Mouse (Mus musculus): ENCODE data around the gene Ssh2. TPM values are rescaled to one million over a fixed set of nuclear protein-coding genes. Genes with fewer than 3 reads are reported as not detected.

The Ssh2 gene
- polyA plus RNA-seq, 1 experiment from 2014 or later: 14.3 TPM

DNA sequence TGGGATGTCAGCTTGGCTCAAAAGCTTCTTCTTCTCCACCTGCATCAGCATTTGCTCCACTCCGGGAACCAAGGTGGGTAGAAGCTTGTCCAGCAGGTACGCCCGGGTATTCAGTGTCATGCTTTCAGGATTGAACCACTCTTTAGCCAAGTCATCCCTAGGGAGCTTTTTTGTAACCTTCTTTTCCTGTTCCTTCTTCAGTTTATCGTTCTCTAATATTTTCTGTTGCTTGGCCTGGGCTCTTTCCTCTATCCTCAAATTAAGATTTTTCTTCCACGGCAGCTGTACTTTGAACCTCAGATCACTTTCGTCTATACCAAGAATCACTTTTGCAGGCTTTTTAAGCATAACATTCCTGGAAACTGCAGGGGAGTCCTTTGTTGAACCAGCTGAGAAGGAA lies 27.2 kb upstream of the Ssh2 start, which contains the start of gene Efcab5:
Gene Efcab5, minus strand, starts transcription at position 101 of the 400 bp plus-strand sequence.
- DNase-seq (ENCODE audit: low spot score) (no peak), ATAC-seq (ENCODE audit: insufficient read depth, low FRiP score, low TSS enrichment) (no peak)
- H3K27ac ChIP-seq (ENCODE audit: low read depth, low read length): no peak within 1 kb of the TSS
- no peak within 1 kb of the TSS for H3K9ac ChIP-seq (ENCODE audit: low read length)
- no peak within 1 kb of the TSS for H3K4me2 ChIP-seq (ENCODE audit: low read depth)
- H3K9me3 ChIP-seq (ENCODE audit: control insufficient read depth, low read length): no peaks in the 10 kb centered on the region
- no peaks in the 10 kb centered on the region for H3K27me3 ChIP-seq (ENCODE audit: control insufficient read depth, insufficient read depth, low read length)
- no peaks in the 10 kb centered on the region for H3K36me3 ChIP-seq (ENCODE audit: control insufficient read depth, insufficient read depth, low read length)
- WGBS: 88% methylated on average over 6 of the region's 6 CpGs
- H3K4me1 ChIP-seq (ENCODE audit: control insufficient read depth, insufficient read depth, low read length): no peaks in the 10 kb centered on the region
- no peak within 1 kb of the TSS for H3K4me3 ChIP-seq (ENCODE audit: low read depth, low read length)

DNA sequence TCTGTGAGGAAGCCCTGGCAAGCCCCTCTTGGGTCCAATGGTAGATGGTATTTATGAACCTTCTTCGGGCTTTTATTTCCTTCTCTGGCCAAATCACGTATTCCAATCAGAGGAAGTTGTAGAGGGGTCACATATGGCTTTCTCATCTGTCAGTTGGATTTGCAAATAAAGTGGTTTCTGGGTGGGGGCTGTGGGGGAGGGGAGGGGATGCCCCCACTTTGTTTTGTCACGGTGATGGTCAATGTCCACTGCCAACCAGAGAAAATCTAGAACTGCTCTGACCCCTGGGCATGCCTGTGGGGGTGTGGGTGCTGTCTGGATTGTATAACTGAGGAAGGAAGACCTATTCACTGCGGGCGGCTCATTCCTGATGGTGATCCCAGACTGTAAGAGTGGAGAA lies 22.7 kb upstream of the Ssh2 start:
- Histone ChIP-seq H3K36me3 (ENCODE audit: control insufficient read depth, insufficient read depth, low read length) (no peaks in the 10 kb centered on the region), H3K27ac (ENCODE audit: low read depth, low read length) (no peak overlapping the region), H3K27me3 (ENCODE audit: control insufficient read depth, insufficient read depth, low read length) (no peaks in the 10 kb centered on the region), H3K9me3 (ENCODE audit: control insufficient read depth, low read length) (no peaks in the 10 kb centered on the region), H3K4me1 (ENCODE audit: control insufficient read depth, insufficient read depth, low read length) (no peaks in the 10 kb centered on the region), H3K4me3 (ENCODE audit: low read depth, low read length) (no peak overlapping the region), H3K9ac (ENCODE audit: low read length) (no peak overlapping the region), H3K4me2 (ENCODE audit: low read depth) (no peak overlapping the region)
- DNase-seq (ENCODE audit: low spot score): no peak
- 45% methylated on average over 5 of the region's 5 CpGs for WGBS
- ATAC-seq (ENCODE audit: insufficient read depth, low FRiP score, low TSS enrichment): no peak

GRCm38 (mm10) chr11:77193941-77194553 lies 22.0 kb upstream of the Ssh2 start:
- no peak for DNase-seq (ENCODE audit: low spot score)

DNA sequence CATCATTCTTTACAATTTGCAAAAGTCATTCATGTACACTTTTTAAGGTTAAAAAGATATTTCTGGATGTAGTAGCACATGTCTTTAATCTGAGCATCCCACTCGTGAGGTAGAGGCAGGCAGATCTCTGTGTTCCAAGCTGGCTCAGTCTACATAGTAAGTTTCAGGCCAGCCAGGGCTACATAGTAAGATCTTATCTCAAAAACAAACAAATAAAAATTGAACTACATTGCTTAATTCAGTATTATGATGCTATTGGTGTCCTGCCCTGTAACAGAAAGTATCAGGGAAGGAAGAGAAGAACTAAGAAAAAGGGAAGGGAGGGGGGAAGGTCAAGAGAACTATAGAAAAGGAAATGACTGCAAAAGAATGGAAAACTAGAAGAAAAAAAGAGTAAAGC lies 21.3 kb upstream of the Ssh2 start:
- Histone ChIP-seq H3K9me3 (ENCODE audit: control insufficient read depth, low read length) (no peaks in the 10 kb centered on the region), H3K27ac (ENCODE audit: low read depth, low read length) (no peak overlapping the region), H3K4me3 (ENCODE audit: low read depth, low read length) (no peak overlapping the region), H3K4me2 (ENCODE audit: low read depth) (no peak overlapping the region), H3K36me3 (ENCODE audit: control insufficient read depth, insufficient read depth, low read length) (no peaks in the 10 kb centered on the region), H3K4me1 (ENCODE audit: control insufficient read depth, insufficient read depth, low read length) (no peaks in the 10 kb centered on the region), H3K27me3 (ENCODE audit: control insufficient read depth, insufficient read depth, low read length) (no peaks in the 10 kb centered on the region), H3K9ac (ENCODE audit: low read length) (no peak overlapping the region)
- 79% methylated on average over 1 of the region's 1 CpGs for WGBS
- DNase-seq (ENCODE audit: low spot score) (no peak), ATAC-seq (ENCODE audit: insufficient read depth, low FRiP score, low TSS enrichment) (no peak)

More at GRCm38 (mm10) chr11:77193941-77194553, 22.0 kb upstream of the Ssh2 start:
- H3K4me3 ChIP-seq (ENCODE audit: low read depth, low read length): no peak overlapping the region
- H3K9me3 ChIP-seq (ENCODE audit: control insufficient read depth, low read length): no peaks in the 10 kb centered on the region
- H3K36me3 ChIP-seq (ENCODE audit: control insufficient read depth, insufficient read depth, low read length): no peaks in the 10 kb centered on the region
- no peaks in the 10 kb centered on the region for H3K27me3 ChIP-seq (ENCODE audit: control insufficient read depth, insufficient read depth, low read length)
- H3K4me1 ChIP-seq (ENCODE audit: control insufficient read depth, insufficient read depth, low read length): no peaks in the 10 kb centered on the region
- WGBS: 28% methylated on average over 6 of the region's 6 CpGs
- H3K4me2 ChIP-seq (ENCODE audit: low read depth): no peak overlapping the region
- H3K9ac ChIP-seq (ENCODE audit: low read length): no peak overlapping the region
- H3K27ac ChIP-seq (ENCODE audit: low read depth, low read length): no peak overlapping the region
- no peak for ATAC-seq (ENCODE audit: insufficient read depth, low FRiP score, low TSS enrichment)

GRCm38 (mm10) chr11:77195360-77196109 lies 20.6 kb upstream of the Ssh2 start:
- H3K4me2 ChIP-seq (ENCODE audit: low read depth): no peak overlapping the region
- no peak overlapping the region for H3K27ac ChIP-seq (ENCODE audit: low read depth, low read length)
- DNase-seq (ENCODE audit: low spot score) (no peak), ATAC-seq (ENCODE audit: insufficient read depth, low FRiP score, low TSS enrichment) (no peak)
- no peak overlapping the region for H3K9ac ChIP-seq (ENCODE audit: low read length)
- H3K9me3 ChIP-seq (ENCODE audit: control insufficient read depth, low read length): no peaks in the 10 kb centered on the region
- no peaks in the 10 kb centered on the region for H3K4me1 ChIP-seq (ENCODE audit: control insufficient read depth, insufficient read depth, low read length)
- H3K27me3 ChIP-seq (ENCODE audit: control insufficient read depth, insufficient read depth, low read length): no peaks in the 10 kb centered on the region
- 85% methylated on average over 11 of the region's 11 CpGs for WGBS
- H3K36me3 ChIP-seq (ENCODE audit: control insufficient read depth, insufficient read depth, low read length): no peaks in the 10 kb centered on the region
- H3K4me3 ChIP-seq (ENCODE audit: low read depth, low read length): no peak overlapping the region

GRCm38 (mm10) chr11:77196181-77197143 lies 19.6 kb upstream of the Ssh2 start:
- no peak overlapping the region for H3K27ac ChIP-seq (ENCODE audit: low read depth, low read length)
- H3K27me3 ChIP-seq (ENCODE audit: control insufficient read depth, insufficient read depth, low read length): no peaks in the 10 kb centered on the region
- no peaks in the 10 kb centered on the region for H3K4me1 ChIP-seq (ENCODE audit: control insufficient read depth, insufficient read depth, low read length)
- no peaks in the 10 kb centered on the region for H3K9me3 ChIP-seq (ENCODE audit: control insufficient read depth, low read length)
- H3K4me2 ChIP-seq (ENCODE audit: low read depth): no peak overlapping the region
- H3K9ac ChIP-seq (ENCODE audit: low read length): no peak overlapping the region
- ATAC-seq (ENCODE audit: insufficient read depth, low FRiP score, low TSS enrichment) (no peak), DNase-seq (ENCODE audit: low spot score) (no peak)
- 38% methylated on average over 4 of the region's 4 CpGs for WGBS
- H3K4me3 ChIP-seq (ENCODE audit: low read depth, low read length): no peak overlapping the region
- no peaks in the 10 kb centered on the region for H3K36me3 ChIP-seq (ENCODE audit: control insufficient read depth, insufficient read depth, low read length)

DNA sequence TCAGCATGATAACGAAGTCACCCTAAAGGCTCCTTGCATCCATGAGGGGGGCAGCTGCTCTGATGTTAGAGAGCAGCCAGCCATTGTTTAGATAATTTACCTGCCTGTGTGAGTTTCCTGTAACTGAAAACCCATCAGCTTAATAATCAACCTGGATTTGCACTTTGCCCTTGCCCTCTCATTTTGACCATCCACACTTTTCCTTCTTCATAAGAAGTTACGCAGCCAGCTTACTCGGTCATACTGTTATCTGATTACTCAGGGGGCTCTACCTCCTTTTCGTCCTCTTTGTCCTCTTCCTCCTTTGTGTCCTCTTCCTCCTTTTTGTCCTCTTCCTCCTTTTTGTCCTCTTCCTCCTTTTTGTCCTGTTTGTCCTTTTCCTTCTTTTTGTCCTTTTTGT lies 16.5 kb upstream of the Ssh2 start:
- Histone ChIP-seq H3K36me3 (ENCODE audit: control insufficient read depth, insufficient read depth, low read length) (no peaks in the 10 kb centered on the region), H3K27me3 (ENCODE audit: control insufficient read depth, insufficient read depth, low read length) (no peaks in the 10 kb centered on the region), H3K4me2 (ENCODE audit: low read depth) (no peak overlapping the region), H3K4me1 (ENCODE audit: control insufficient read depth, insufficient read depth, low read length) (no peaks in the 10 kb centered on the region), H3K4me3 (ENCODE audit: low read depth, low read length) (no peak overlapping the region), H3K9ac (ENCODE audit: low read length) (no peak overlapping the region), H3K27ac (ENCODE audit: low read depth, low read length) (no peak overlapping the region), H3K9me3 (ENCODE audit: control insufficient read depth, low read length) (no peaks in the 10 kb centered on the region)
- ATAC-seq (ENCODE audit: insufficient read depth, low FRiP score, low TSS enrichment) (no peak), DNase-seq (ENCODE audit: low spot score) (no peak)
- WGBS: 55% methylated on average over 4 of the region's 4 CpGs

DNA sequence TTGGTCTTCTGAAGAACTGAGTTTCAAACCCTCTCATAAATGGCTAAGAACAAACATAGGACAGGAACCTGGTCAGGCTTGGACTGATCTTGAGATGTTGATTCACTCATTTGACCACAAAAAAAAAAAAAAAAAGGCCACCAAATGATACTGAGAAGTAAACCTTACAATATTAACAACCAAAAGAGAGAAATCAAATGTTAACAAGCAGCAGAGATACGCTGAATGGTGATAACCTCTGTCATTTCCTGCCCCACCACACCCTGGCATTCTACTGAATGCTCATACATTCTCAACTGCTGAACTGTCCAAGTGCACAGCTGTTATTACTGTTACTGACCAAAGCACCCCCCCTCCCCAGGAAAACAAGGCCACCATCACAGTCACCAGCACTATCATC lies 15.4 kb upstream of the Ssh2 start:
- 89% methylated on average over 1 of the region's 1 CpGs for WGBS

More for the DNA sequence above, 15.4 kb upstream of the Ssh2 start:
- no peak overlapping the region for H3K9ac ChIP-seq (ENCODE audit: low read length)
- no peak overlapping the region for H3K4me2 ChIP-seq (ENCODE audit: low read depth)
- no peak for DNase-seq (ENCODE audit: low spot score)
- H3K4me3 ChIP-seq (ENCODE audit: low read depth, low read length): no peak overlapping the region
- no peaks in the 10 kb centered on the region for H3K27me3 ChIP-seq (ENCODE audit: control insufficient read depth, insufficient read depth, low read length)
- H3K36me3 ChIP-seq (ENCODE audit: control insufficient read depth, insufficient read depth, low read length): no peaks in the 10 kb centered on the region
- H3K27ac ChIP-seq (ENCODE audit: low read depth, low read length): no peak overlapping the region
- H3K9me3 ChIP-seq (ENCODE audit: control insufficient read depth, low read length): no peaks in the 10 kb centered on the region
- no peak for ATAC-seq (ENCODE audit: insufficient read depth, low FRiP score, low TSS enrichment)
- H3K4me1 ChIP-seq (ENCODE audit: control insufficient read depth, insufficient read depth, low read length): no peaks in the 10 kb centered on the region

Data from neural tube, embryonic 11.5 days (tissue).